Mouse (Mus musculus): ENCODE results near the gene Tnfsf8.

DNA sequence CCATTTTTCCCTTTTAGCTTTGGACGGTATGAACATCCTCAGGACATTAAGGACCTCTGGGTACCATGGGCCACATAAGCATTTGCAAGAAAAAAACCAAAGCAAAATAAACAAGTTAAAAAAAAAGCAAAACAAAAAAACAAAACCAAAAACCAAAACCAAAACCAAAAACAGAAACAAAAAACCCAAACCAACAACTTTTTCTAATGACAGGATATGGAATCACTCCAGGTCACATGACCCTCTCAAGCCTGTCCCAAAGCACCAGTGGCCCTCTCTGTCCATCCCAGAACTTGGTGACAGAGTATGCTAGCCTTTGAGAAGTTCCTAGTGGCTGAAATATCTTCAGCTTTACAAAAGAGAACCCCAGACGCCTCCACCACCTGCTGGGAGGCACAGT, 15.4 kb downstream of the Tnfsf8 start:
- TF ChIP-seq CTCF (IDR thresholded peaks at IDR 0.05; ENCODE audit: extremely low read depth, insufficient read depth, low read length) (no peak), POLR2A (IDR thresholded peaks at IDR 0.05; ENCODE audit: extremely low read depth, insufficient read depth, low read length) (no peak)
